Mouse (Mus musculus) midbrain, postnatal 0 days (tissue): ENCODE measurements around the gene Olfr131. TPM values are rescaled to one million over a fixed set of nuclear protein-coding genes. Genes with fewer than 3 reads are reported as not detected.

Source experiments
- ATAC-seq: fragments of 200-750 bp; cut with Nextera tagmentation; 2 replicates; pipeline ENCODE4 v1.8.0; 2017; ENCODE audit warnings: moderate number of reproducible peaks, mild to moderate bottlenecking, moderate TSS enrichment, moderate library complexity; ENCODE audit not compliant: low FRiP score
- DNase-seq: peaks from one replicate; pipeline ENCODE4 v3.0.0-alpha.2; 2015; ENCODE audit warnings: low spot score
- H3K27ac ChIP-seq: fragments of 300-500 bp; sonication (generic); 2 replicates; pipeline ENCODE4 v1.5.1; 2014; ENCODE audit warnings: low read depth, mild to moderate bottlenecking, low read length, mixed read lengths
- H3K27me3 ChIP-seq: fragments of 300-500 bp; sonication (generic); 2 replicates; pipeline ENCODE4 v1.6.1; 2014; ENCODE audit warnings: low read length, control low read depth, mixed read lengths; ENCODE audit not compliant: insufficient read depth
- H3K36me3 ChIP-seq: fragments of 300-500 bp; sonication (generic); 2 replicates; pipeline ENCODE4 v1.6.1; 2014; ENCODE audit warnings: low read length, control low read depth, mixed read lengths; ENCODE audit not compliant: insufficient read depth
- H3K4me1 ChIP-seq: fragments of 300-500 bp; sonication (generic); 2 replicates; pipeline ENCODE4 v1.6.1; 2014; ENCODE audit warnings: mild to moderate bottlenecking, control low read depth, antibody characterized with exemption, low read length, mixed read lengths; ENCODE audit not compliant: insufficient read depth
- H3K4me2 ChIP-seq: fragments of 300-500 bp; sonication (generic); 2 replicates; pipeline ENCODE4 v1.6.1; 2014; ENCODE audit warnings: low read depth, mild to moderate bottlenecking, low read length, mixed read lengths; ENCODE audit not compliant: poor library complexity, severe bottlenecking
- H3K4me3 ChIP-seq: fragments of 300-500 bp; sonication (generic); 2 replicates; pipeline ENCODE4 v1.5.1; 2014; ENCODE audit warnings: low read depth, mild to moderate bottlenecking, low read length, moderate library complexity
- H3K9ac ChIP-seq: fragments of 300-500 bp; sonication (generic); replicated peaks from 2 replicates; pipeline ENCODE4 v1.6.1; 2014; ENCODE audit warnings: mild to moderate bottlenecking, low read length, moderate library complexity, mixed read lengths; ENCODE audit not compliant: poor library complexity, severe bottlenecking
- H3K9me3 ChIP-seq: fragments of 300-500 bp; sonication (generic); 2 replicates; pipeline ENCODE4 v1.6.1; 2016; ENCODE audit warnings: low read length, control low read depth
- CTCF ChIP-seq: IDR thresholded peaks from 2 replicates; pipeline ENCODE4 v1.5.1; 2016; ENCODE audit warnings: antibody characterized with exemption, mild to moderate bottlenecking
- WGBS: fragments of 180-500 bp; shearing (Covaris S2); extraction: QIAGEN DNeasy Blood & Tissue Kit; methylation state at CpG from one replicate; pipeline ENCODE4 v1.1.7; 2014; 5-methylcytosine and 5-hydroxymethylcytosine counted together
- polyA plus RNA-seq: library from polyadenylated mRNA; unstranded; fragments of >200 nt; fragmentation: Nextera tagmentation; extraction: Ambion mirVana; gene quantifications from 2 replicates; pipeline ENCODE4 v1.2.1, GENCODE M21; 2015
- total RNA-seq: library from RNA; depleted of rRNA; stranded (reverse); fragments of >200 nt; gene quantifications from 2 replicates; pipeline ENCODE4 v1.2.3, GENCODE M21; 2014; rRNA removed

Olfr131 gene
- total and polyA plus RNA-seq, 2 experiments from 2014 or later: not detected

DNA sequence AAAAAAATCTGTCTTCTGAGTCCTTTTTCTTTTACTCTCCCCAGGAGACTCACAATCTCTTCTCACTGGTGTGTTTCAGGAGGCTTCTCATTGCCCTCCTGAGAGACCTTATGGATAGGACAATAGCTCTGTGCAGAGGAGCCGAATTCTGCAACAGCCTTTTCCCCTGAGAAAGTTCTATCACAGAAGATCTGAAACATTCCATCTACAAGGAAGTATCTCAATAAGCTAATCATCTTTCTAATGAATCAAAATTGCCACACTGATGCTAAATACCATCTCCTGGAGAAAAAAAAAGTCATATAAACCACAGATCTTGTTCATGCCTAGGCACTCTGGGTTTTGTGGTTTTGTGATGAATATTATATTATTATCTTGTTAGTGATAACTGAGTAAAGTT is 28.5 kb downstream of the Olfr131 start, which contains the start of gene Olfr129:
TSS of gene Olfr129 (minus strand) at position 101 of the 400 bp plus-strand sequence.
- no peaks in the 10 kb centered on the region for H3K4me1 ChIP-seq
- H3K9ac ChIP-seq: no peak within 1 kb of the TSS
- no peak within 1 kb of the TSS for H3K4me2 ChIP-seq
- no peak within 1 kb of the TSS for H3K4me3 ChIP-seq
- TF ChIP-seq CTCF: no peak
- H3K27me3 ChIP-seq: no peaks in the 10 kb centered on the region
- ATAC-seq (no peak), DNase-seq (no peak)
- no peaks in the 10 kb centered on the region for H3K36me3 ChIP-seq
- no peak within 1 kb of the TSS for H3K27ac ChIP-seq
- 72% methylated on average over 1 of the region's 1 CpGs for WGBS
- H3K9me3 ChIP-seq: no peaks in the 10 kb centered on the region

Other genes with a start within 250 kb of the Olfr131 start
- not detected in 2 replicates for gene Olfr126, start 241.2 kb downstream of the Olfr131 start, total RNA-seq
- gene Olfr126, start 241.2 kb downstream of the Olfr131 start, polyA plus RNA-seq: not detected in 2 replicates
- gene Olfr127, start 188.3 kb downstream of the Olfr131 start, total RNA-seq: not detected in 2 replicates
- gene Olfr127, start 188.3 kb downstream of the Olfr131 start, polyA plus RNA-seq: not detected in 2 replicates
- not detected in 2 replicates for gene Olfr128, start 168.1 kb downstream of the Olfr131 start, total RNA-seq
- not detected in 2 replicates for gene Olfr128, start 168.1 kb downstream of the Olfr131 start, polyA plus RNA-seq
- not detected in 2 replicates for gene Olfr761, start 135.6 kb downstream of the Olfr131 start, total RNA-seq
- not detected in 2 replicates for gene Olfr761, start 135.6 kb downstream of the Olfr131 start, polyA plus RNA-seq
- gene Olfr129, start 28.6 kb downstream of the Olfr131 start, total RNA-seq: not detected in 2 replicates
- gene Olfr129, start 28.6 kb downstream of the Olfr131 start, polyA plus RNA-seq: not detected in 2 replicates
- gene Olfr130, start 24.8 kb downstream of the Olfr131 start, total RNA-seq: not detected in 2 replicates
- gene Olfr130, start 24.8 kb downstream of the Olfr131 start, polyA plus RNA-seq: not detected in 2 replicates
- gene Olfr132, start 45.8 kb upstream of the Olfr131 start, total RNA-seq: not detected in 2 replicates
- gene Olfr132, start 45.8 kb upstream of the Olfr131 start, polyA plus RNA-seq: not detected in 2 replicates
- gene Olfr133, start 56.6 kb upstream of the Olfr131 start, total RNA-seq: not detected in 2 replicates
- not detected in 2 replicates for gene Olfr133, start 56.6 kb upstream of the Olfr131 start, polyA plus RNA-seq
- gene Olfr134, start 82.7 kb upstream of the Olfr131 start, total RNA-seq: not detected in 2 replicates
- gene Olfr134, start 82.7 kb upstream of the Olfr131 start, polyA plus RNA-seq: not detected in 2 replicates
- gene Olfr135, start 115.6 kb upstream of the Olfr131 start, total RNA-seq: not detected in 2 replicates
- gene Olfr135, start 115.6 kb upstream of the Olfr131 start, polyA plus RNA-seq: not detected in 2 replicates
- not detected in 2 replicates for gene Olfr138, start 172.3 kb upstream of the Olfr131 start, total RNA-seq
- gene Olfr138, start 172.3 kb upstream of the Olfr131 start, polyA plus RNA-seq: not detected in 2 replicates
- not detected in 2 replicates for gene Olfr137, start 218.9 kb upstream of the Olfr131 start, total RNA-seq
- gene Olfr137, start 218.9 kb upstream of the Olfr131 start, polyA plus RNA-seq: not detected in 2 replicates
- not detected in 2 replicates for gene Olfr136, start 241.1 kb upstream of the Olfr131 start, total RNA-seq
- not detected in 2 replicates for gene Olfr136, start 241.1 kb upstream of the Olfr131 start, polyA plus RNA-seq